Mouse (Mus musculus) CH12F3 (cell line): Measurements from ENCODE around the gene P2rx7.

ENCODE experiments used
- in situ Hi-C: fragments of 300-500 bp; cut with MboI; formaldehyde crosslinking; loops from 2 replicates; pipeline ENCODE4 v1.14.3; 2020; ENCODE audit warnings: low sequenced_read_pairs

The P2rx7 gene

GRCm38 (mm10) chr5:122726068-122726467 is 82.4 kb downstream of the P2rx7 start:
- in situ Hi-C loops = no loop called here

- in situ Hi-C loops = no loop called here
Measured at GRCm38 (mm10) chr5:122726595-122726994, 82.9 kb downstream of the P2rx7 start.

GRCm38 (mm10) chr5:122727096-122727495 is 83.4 kb downstream of the P2rx7 start:
- in situ Hi-C loops = no loop called here

GRCm38 (mm10) chr5:122730776-122731175 is 87.1 kb downstream of the P2rx7 start:
- in situ Hi-C loops = no loop called here

GRCm38 (mm10) chr5:122731321-122731720 is 87.6 kb downstream of the P2rx7 start:
- in situ Hi-C loops = no loop called here

- in situ Hi-C loops = no loop called here
Measured at GRCm38 (mm10) chr5:122731991-122732673, 88.4 kb downstream of the P2rx7 start.

GRCm38 (mm10) chr5:122733881-122734280 is 90.2 kb downstream of the P2rx7 start:
- in situ Hi-C loops = no loop called here

GRCm38 (mm10) chr5:122735853-122736252 is 92.1 kb downstream of the P2rx7 start:
- in situ Hi-C loops = no loop called here

- in situ Hi-C loops = no loop called here
Measured at GRCm38 (mm10) chr5:122736761-122737160, 93.0 kb downstream of the P2rx7 start.
